Mouse (Mus musculus) Patski (cell line): Measurements from ENCODE around the gene Wasf1. TPM values are rescaled to one million over a fixed set of nuclear protein-coding genes. Genes with fewer than 3 reads are reported as not detected.

ENCODE experiments used
- ATAC-seq: fragments of 100-300 bp; one replicate; pipeline ENCODE4 v1.8.0; 2021
- CTCF ChIA-PET: fragments of 350-600 bp; sonication (Branson Sonifier 250); formaldehyde crosslinking; loops from one replicate; lab custom pipeline; 2022; ENCODE audit warnings: inconsistent platforms; lab: Charles Lee
- POLR2A ChIA-PET: fragments of 350-600 bp; sonication (Branson Sonifier 250); formaldehyde crosslinking; loops from one replicate; lab custom pipeline; 2022; ENCODE audit warnings: antibody characterized with exemption, inconsistent platforms; lab: Charles Lee
- DNase-seq: peaks from one replicate; pipeline ENCODE4 v3.0.0-alpha.2; 2011; ENCODE audit warnings: low read depth, low spot score
- H3K27me3 ChIP-seq: fragments of 371-371 bp; one replicate; pipeline ENCODE4 v1.5.1; 2021
- CTCF ChIP-seq: fragments of 100-300 bp; IDR thresholded peaks from one replicate; pipeline ENCODE4 v1.5.1; 2021
- in situ Hi-C: fragments of 300-500 bp; cut with MboI; formaldehyde crosslinking; loops from 3 replicates; pipeline ENCODE4 v1.11.1; 2018; ENCODE audit warnings: low pct_unique_long_range_greater_than_20kb, mixed read lengths
- polyA plus RNA-seq: library from polyadenylated mRNA; unstranded; gene quantifications from one replicate; pipeline ENCODE4 v1.2.3, GENCODE M21; 2021

Wasf1 gene
- polyA plus RNA-seq, 1 experiment from 2014 or later = 12.8 TPM

- no peak for TF ChIP-seq CTCF
- DNase-seq (no peak), ATAC-seq (no peak)
- in situ Hi-C loops = no loop called here
- CTCF ChIA-PET = interaction anchor here (2.0 kb wide), 1 partner anchor 20 kb away, joined by 7 read pairs; no protein-coding TSS in a partner anchor
- H3K27me3 ChIP-seq = no peaks in the 10 kb centered on the region
- POLR2A ChIA-PET = no interaction called here
These were observed 25.7 kb upstream of the Wasf1 start for GRCm38 (mm10) chr10:40857599-40857998.

GRCm38 (mm10) chr10:40868081-40868480 is 15.2 kb upstream of the Wasf1 start:
- in situ Hi-C loops = no loop called here
- no peak for TF ChIP-seq CTCF
- ChIA-PET CTCF (interaction anchor here (1.6 kb wide), 1 partner anchor 11 kb away, joined by 3 read pairs; no protein-coding TSS in a partner anchor), POLR2A (no interaction called here)
- H3K27me3 ChIP-seq = no peaks in the 10 kb centered on the region
- DNase-seq = no peak
- no peak for ATAC-seq

GRCm38 (mm10) chr10:40871301-40871700 is 12.0 kb upstream of the Wasf1 start:
- H3K27me3 ChIP-seq = no peaks in the 10 kb centered on the region
- TF ChIP-seq CTCF = no peak
- ATAC-seq (no peak), DNase-seq (no peak)
- POLR2A ChIA-PET = no interaction called here
- CTCF ChIA-PET = interaction anchor here (1.8 kb wide), 1 partner anchor 12 kb away, joined by 3 read pairs; no protein-coding TSS in a partner anchor
- in situ Hi-C loops = no loop called here

- H3K27me3 ChIP-seq = no peaks in the 10 kb centered on the region
- no peak for TF ChIP-seq CTCF
- CTCF ChIA-PET = interaction anchor here (1.8 kb wide), 1 partner anchor 12 kb away, joined by 3 read pairs; no protein-coding TSS in a partner anchor
- POLR2A ChIA-PET = no interaction called here
- DNase-seq = no peak
- in situ Hi-C loops = no loop called here
- no peak for ATAC-seq
These were observed 11.2 kb upstream of the Wasf1 start for GRCm38 (mm10) chr10:40872052-40872451.

GRCm38 (mm10) chr10:40878246-40878645 is 5.0 kb upstream of the Wasf1 start:
- in situ Hi-C loops = loop anchor here (25.0 kb wide), 1 partner anchor 616 kb away; the partner anchor contains the start of gene Gtf3c6
- ChIA-PET POLR2A (no interaction called here), CTCF (interaction anchor here (1.3 kb wide), 1 partner anchor 22 kb away, joined by 7 read pairs; no protein-coding TSS in a partner anchor)
- TF ChIP-seq CTCF = no peak
- no peak for DNase-seq
- no peaks in the 10 kb centered on the region for H3K27me3 ChIP-seq
- ATAC-seq = no peak

GRCm38 (mm10) chr10:40879969-40880368 is 3.3 kb upstream of the Wasf1 start:
- DNase-seq (no peak), ATAC-seq (no peak)
- CTCF ChIA-PET = interaction anchor here (1.9 kb wide), 1 partner anchor 231 kb away, joined by 5 read pairs; no protein-coding TSS in a partner anchor
- POLR2A ChIA-PET = interaction anchor here (0.7 kb wide), 1 partner anchor 469 kb away, joined by 3 read pairs; no protein-coding TSS in a partner anchor
- no peak for TF ChIP-seq CTCF
- in situ Hi-C loops = loop anchor here (5.0 to 25.0 kb wide), 2 partner anchors 228 to 618 kb away; partner anchors contain the start of gene Gtf3c6
- no peaks in the 10 kb centered on the region for H3K27me3 ChIP-seq

- H3K27me3 ChIP-seq = no peaks in the 10 kb centered on the region
- DNase-seq (no peak), ATAC-seq (no peak)
- no peak for TF ChIP-seq CTCF
- in situ Hi-C loops = loop anchor here (5.0 to 25.0 kb wide), 2 partner anchors 229 to 619 kb away; partner anchors contain the start of gene Gtf3c6
- ChIA-PET CTCF (interaction anchor here (1.9 kb wide), 1 partner anchor 232 kb away, joined by 5 read pairs; no protein-coding TSS in a partner anchor), POLR2A (no interaction called here)
These were observed 2.0 kb upstream of the Wasf1 start for GRCm38 (mm10) chr10:40881236-40881635.

GRCm38 (mm10) chr10:40882333-40882732 is 942 bp upstream of the Wasf1 start:
- no peaks in the 10 kb centered on the region for H3K27me3 ChIP-seq
- no peak for TF ChIP-seq CTCF
- CTCF ChIA-PET = interaction anchor here (1.3 kb wide), 1 partner anchor 8 kb away, joined by 3 read pairs; no protein-coding TSS in a partner anchor
- POLR2A ChIA-PET = interaction anchor here (1.1 to 1.2 kb wide), 2 partner anchors 240 to 329 kb away, joined by 4 read pairs; no protein-coding TSS in a partner anchor
- no peak for ATAC-seq
- in situ Hi-C loops = loop anchor here (5.0 to 25.0 kb wide), 2 partner anchors 230 to 620 kb away; partner anchors contain the start of gene Gtf3c6
- no peak for DNase-seq

GRCm38 (mm10) chr10:40883644-40884278 is 486 bp downstream of the Wasf1 start:
- ChIA-PET POLR2A (no interaction called here), CTCF (interaction anchor here (1.2 to 1.6 kb wide), 3 partner anchors 9 to 232 kb away, joined by 3 to 5 read pairs (median 4); no protein-coding TSS in a partner anchor)
- ATAC-seq = peak; percentile 93
- in situ Hi-C loops = loop anchor here (5.0 to 25.0 kb wide), 2 partner anchors 231 to 621 kb away; partner anchors contain the start of gene Gtf3c6
- DNase-seq = no peak
- H3K27me3 ChIP-seq = no peaks in the 10 kb centered on the region
- TF ChIP-seq CTCF = no peak

GRCm38 (mm10) chr10:40884279-40884806 is 1.1 kb downstream of the Wasf1 start:
- DNase-seq = no peak
- in situ Hi-C loops = loop anchor here (5.0 to 25.0 kb wide), 2 partner anchors 232 to 622 kb away; partner anchors contain the start of gene Gtf3c6
- peak; percentile 69 for TF ChIP-seq CTCF
- CTCF ChIA-PET = interaction anchor here (0.6 to 1.7 kb wide), 8 partner anchors 12 to 236 kb away, joined by 3 to 12 read pairs (median 4); no protein-coding TSS in a partner anchor
- no peaks in the 10 kb centered on the region for H3K27me3 ChIP-seq
- ATAC-seq = peak; percentile 40
- POLR2A ChIA-PET = interaction anchor here (0.6 kb wide), 1 partner anchor 26 kb away, joined by 3 read pairs; no protein-coding TSS in a partner anchor
